Mouse (Mus musculus): Measurements from ENCODE around the gene Lypd3. TPM values are rescaled to one million over a fixed set of nuclear protein-coding genes. Genes with fewer than 3 reads are reported as not detected.

The Lypd3 gene
- 0.43 and 0.87 TPM in 2 replicates for polyA plus RNA-seq (2016; fragmentation: Nextera tagmentation; extraction: Ambion mirVana)

GRCm38 (mm10) chr7:24636264-24636663, at the start of gene Lypd3:
Gene Lypd3, plus strand, starts transcription at chr7:24636550.
- Histone ChIP-seq H3K9ac (no peak within 1 kb of the TSS), H3K4me3 (no peak within 1 kb of the TSS), H3K27me3 (replicated peaks) (peaks cover 52% of the 10 kb centered on the region), H3K4me1 (peaks cover 9% of the 10 kb centered on the region; the same call in 1 of the 2 replicates), H3K9me3 (no peaks in the 10 kb centered on the region), H3K4me2 (replicated peaks) (peak within 1 kb of the TSS; percentile 59), H3K27ac (no peak within 1 kb of the TSS), H3K36me3 (no peaks in the 10 kb centered on the region)
- 15% methylated on average over 15 of the region's 15 CpGs for WGBS
- ATAC-seq (ENCODE audit: low FRiP score, low read depth), result no peak

GRCm38 (mm10) chr7:24586828-24587227, 49.5 kb upstream of the Lypd3 start:
- Histone ChIP-seq H3K9me3 (no peaks in the 10 kb centered on the region), H3K27me3 (replicated peaks) (peaks cover 29% of the 10 kb centered on the region), H3K4me3 (peak overlapping the region; percentile 49), H3K4me1 (0 out of 2 replicates have a peak, but pooled peaks cover 10% of the 10 kb centered on the region), H3K9ac (peak overlapping the region; percentile 68; the same call in 1 of the 2 replicates), H3K36me3 (no peaks in the 10 kb centered on the region), H3K27ac (no peak overlapping the region), H3K4me2 (replicated peaks) (peak overlapping the region; percentile 75)
- ATAC-seq (ENCODE audit: low FRiP score, low read depth), result peak; percentile 68
- 9% methylated on average over 8 of the region's 8 CpGs for WGBS

- H3K4me3 ChIP-seq, result peak within 1 kb of the TSS; percentile 49
- ATAC-seq (ENCODE audit: low FRiP score, low read depth), result peak; percentile 77
- 6% methylated on average over 30 of the region's 30 CpGs for WGBS
- no peaks in the 10 kb centered on the region for H3K9me3 ChIP-seq
- H3K4me1 ChIP-seq, result 0 out of 2 replicates have a peak, but pooled peaks cover 10% of the 10 kb centered on the region
- peak within 1 kb of the TSS; percentile 68 for H3K9ac ChIP-seq
- H3K27me3 ChIP-seq (replicated peaks), result peaks cover 29% of the 10 kb centered on the region
- peak within 1 kb of the TSS; percentile 75 for H3K4me2 ChIP-seq (replicated peaks)
- no peaks in the 10 kb centered on the region for H3K36me3 ChIP-seq
- H3K27ac ChIP-seq, result no peak within 1 kb of the TSS
Observed at GRCm38 (mm10) chr7:24587330-24588105, 48.8 kb upstream of the Lypd3 start, which contains the start of the genes Ethe1 and Zfp575. Gene Ethe1, plus strand, starts transcription at chr7:24587543. Gene Zfp575, minus strand, starts transcription at chr7:24587641.

GRCm38 (mm10) chr7:24588336-24588735, 48.0 kb upstream of the Lypd3 start:
- Histone ChIP-seq H3K27me3 (replicated peaks) (peaks cover 29% of the 10 kb centered on the region), H3K4me3 (no peak overlapping the region), H3K27ac (no peak overlapping the region), H3K9ac (no peak overlapping the region), H3K4me1 (0 out of 2 replicates have a peak, but pooled peaks cover 10% of the 10 kb centered on the region), H3K36me3 (no peaks in the 10 kb centered on the region), H3K4me2 (replicated peaks) (no peak overlapping the region), H3K9me3 (no peaks in the 10 kb centered on the region)
- WGBS, result 87% methylated on average over 13 of the region's 13 CpGs
- no peak for ATAC-seq (ENCODE audit: low FRiP score, low read depth)

- ATAC-seq (ENCODE audit: low FRiP score, low read depth), result no peak
Observed at GRCm38 (mm10) chr7:24591735-24592134, 44.6 kb upstream of the Lypd3 start.

GRCm38 (mm10) chr7:24592163-24592562, 44.2 kb upstream of the Lypd3 start:
- no peaks in the 10 kb centered on the region for H3K36me3 ChIP-seq
- no peak overlapping the region for H3K4me2 ChIP-seq (replicated peaks)
- H3K27ac ChIP-seq, result no peak overlapping the region
- WGBS, result 69% methylated on average over 4 of the region's 4 CpGs
- peaks cover 18% of the 10 kb centered on the region for H3K4me1 ChIP-seq
- no peak for ATAC-seq (ENCODE audit: low FRiP score, low read depth)
- no peak overlapping the region for H3K4me3 ChIP-seq
- H3K9ac ChIP-seq, result no peak overlapping the region
- H3K27me3 ChIP-seq (replicated peaks), result peaks cover 13% of the 10 kb centered on the region
- no peaks in the 10 kb centered on the region for H3K9me3 ChIP-seq

More at GRCm38 (mm10) chr7:24591735-24592134, 44.6 kb upstream of the Lypd3 start:
- H3K9ac ChIP-seq, result no peak overlapping the region
- H3K36me3 ChIP-seq, result no peaks in the 10 kb centered on the region
- WGBS, result 75% methylated on average over 5 of the region's 5 CpGs
- H3K4me1 ChIP-seq, result peaks cover 22% of the 10 kb centered on the region
- H3K9me3 ChIP-seq, result no peaks in the 10 kb centered on the region
- no peak overlapping the region for H3K4me3 ChIP-seq
- no peak overlapping the region for H3K4me2 ChIP-seq (replicated peaks)
- H3K27ac ChIP-seq, result no peak overlapping the region
- H3K27me3 ChIP-seq (replicated peaks), result peaks cover 17% of the 10 kb centered on the region

- H3K27me3 ChIP-seq (replicated peaks), result peaks cover 12% of the 10 kb centered on the region
- 90% methylated on average over 6 of the region's 6 CpGs for whole genome bisulfite sequencing
- no peak overlapping the region for H3K4me3 ChIP-seq
- peaks cover 12% of the 10 kb centered on the region for H3K4me1 ChIP-seq
- no peaks in the 10 kb centered on the region for H3K9me3 ChIP-seq
- no peak overlapping the region for H3K4me2 ChIP-seq (replicated peaks)
- H3K9ac ChIP-seq, result no peak overlapping the region
- no peaks in the 10 kb centered on the region for H3K36me3 ChIP-seq
- H3K27ac ChIP-seq, result no peak overlapping the region
- no peak for ATAC-seq (ENCODE audit: low FRiP score, low read depth)
Observed at GRCm38 (mm10) chr7:24592781-24593180, 43.6 kb upstream of the Lypd3 start.

GRCm38 (mm10) chr7:24593621-24594308, 42.6 kb upstream of the Lypd3 start:
- Histone ChIP-seq H3K9me3 (no peaks in the 10 kb centered on the region), H3K27me3 (replicated peaks) (peaks cover 12% of the 10 kb centered on the region), H3K27ac (no peak overlapping the region), H3K9ac (peak overlapping the region; percentile 60), H3K4me3 (peak overlapping the region; percentile 60), H3K4me1 (peaks cover 11% of the 10 kb centered on the region), H3K4me2 (replicated peaks) (peak overlapping the region; percentile 74), H3K36me3 (no peaks in the 10 kb centered on the region)
- peak; percentile 92 for ATAC-seq (ENCODE audit: low FRiP score, low read depth)
- WGBS, result 2% methylated on average over 38 of the region's 39 CpGs

- under 1% methylated on average over 13 of the region's 13 CpGs for WGBS
- H3K36me3 ChIP-seq, result no peaks in the 10 kb centered on the region
- H3K4me3 ChIP-seq, result peak overlapping the region; percentile 60
- H3K9ac ChIP-seq, result peak overlapping the region; percentile 60
- H3K27ac ChIP-seq, result no peak overlapping the region
- H3K4me1 ChIP-seq, result peaks cover 11% of the 10 kb centered on the region
- no peaks in the 10 kb centered on the region for H3K9me3 ChIP-seq
- peak; percentile 45; the same call in 1 of the 2 replicates for ATAC-seq (ENCODE audit: low FRiP score, low read depth)
- H3K27me3 ChIP-seq (replicated peaks), result peaks cover 12% of the 10 kb centered on the region
- H3K4me2 ChIP-seq (replicated peaks), result peak overlapping the region; percentile 74
Observed at GRCm38 (mm10) chr7:24594309-24594803, 42.0 kb upstream of the Lypd3 start.

GRCm38 (mm10) chr7:24595464-24595863, 40.9 kb upstream of the Lypd3 start:
- H3K4me1 ChIP-seq, result peaks cover 11% of the 10 kb centered on the region
- no peak for ATAC-seq (ENCODE audit: low FRiP score, low read depth)
- no peaks in the 10 kb centered on the region for H3K36me3 ChIP-seq
- 76% methylated on average over 2 of the region's 2 CpGs for WGBS
- H3K27ac ChIP-seq, result no peak overlapping the region
- H3K9ac ChIP-seq, result no peak overlapping the region
- no peak overlapping the region for H3K4me2 ChIP-seq (replicated peaks)
- peaks cover 12% of the 10 kb centered on the region for H3K27me3 ChIP-seq (replicated peaks)
- no peaks in the 10 kb centered on the region for H3K9me3 ChIP-seq
- H3K4me3 ChIP-seq, result no peak overlapping the region

GRCm38 (mm10) chr7:24598121-24598520, 38.2 kb upstream of the Lypd3 start:
- no peaks in the 10 kb centered on the region for H3K9me3 ChIP-seq
- no peaks in the 10 kb centered on the region for H3K36me3 ChIP-seq
- WGBS, result 79% methylated on average over 4 of the region's 4 CpGs
- peaks cover 12% of the 10 kb centered on the region for H3K27me3 ChIP-seq (replicated peaks)
- H3K9ac ChIP-seq, result no peak overlapping the region
- H3K4me3 ChIP-seq, result no peak overlapping the region
- peaks cover 11% of the 10 kb centered on the region for H3K4me1 ChIP-seq
- ATAC-seq (ENCODE audit: low FRiP score, low read depth), result no peak
- H3K27ac ChIP-seq, result no peak overlapping the region
- H3K4me2 ChIP-seq (replicated peaks), result no peak overlapping the region

Data from neural tube, embryonic 12.5 days (tissue).